Mouse (Mus musculus) cerebellum, adult 8-10 months (tissue): Measurements from ENCODE around the gene Sept1.
A peak's percentile ranks its signal among the peaks of the same experiment; 100 is the strongest.

Source experiments
- DNase-seq: peaks from one replicate; pipeline ENCODE4 v3.0.0; 2022

Gene Sept1

DNA sequence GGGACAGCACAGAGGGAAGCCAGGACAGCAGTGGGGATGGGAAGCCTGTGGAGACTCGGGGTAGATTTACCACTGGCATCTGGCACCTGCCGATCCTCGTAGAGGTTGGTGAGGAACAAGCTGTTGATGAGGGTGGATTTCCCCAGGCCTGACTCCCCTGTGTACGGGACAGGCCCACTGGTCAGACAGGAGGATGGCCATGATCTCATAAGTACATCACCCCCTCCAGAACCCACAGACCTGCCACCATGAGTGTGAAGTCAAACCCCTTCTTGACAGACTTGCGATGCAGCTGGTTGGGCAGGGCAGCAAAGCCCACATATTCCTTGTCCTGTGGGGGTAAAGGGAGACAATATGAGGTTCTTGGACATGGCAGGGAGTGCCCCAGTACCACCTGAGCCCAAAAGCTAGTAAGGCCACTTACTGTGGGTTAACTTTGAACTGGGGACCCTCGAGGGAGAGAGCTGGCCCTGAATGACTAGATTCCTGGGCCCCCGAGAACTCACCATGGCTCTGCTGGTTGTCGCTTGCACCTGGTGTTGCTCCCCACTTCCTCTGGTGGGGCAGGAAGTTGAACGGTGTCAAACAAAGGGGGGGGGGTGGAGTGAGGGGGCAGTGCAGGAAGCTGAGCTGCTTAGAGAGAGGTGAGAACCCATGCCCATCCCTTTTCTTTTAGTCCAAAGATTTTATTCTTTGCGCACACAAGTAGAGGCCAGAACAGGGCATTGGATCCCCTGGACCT, 14.9 kb downstream of the Sept1 start:
- no peak for DNase-seq

DNA sequence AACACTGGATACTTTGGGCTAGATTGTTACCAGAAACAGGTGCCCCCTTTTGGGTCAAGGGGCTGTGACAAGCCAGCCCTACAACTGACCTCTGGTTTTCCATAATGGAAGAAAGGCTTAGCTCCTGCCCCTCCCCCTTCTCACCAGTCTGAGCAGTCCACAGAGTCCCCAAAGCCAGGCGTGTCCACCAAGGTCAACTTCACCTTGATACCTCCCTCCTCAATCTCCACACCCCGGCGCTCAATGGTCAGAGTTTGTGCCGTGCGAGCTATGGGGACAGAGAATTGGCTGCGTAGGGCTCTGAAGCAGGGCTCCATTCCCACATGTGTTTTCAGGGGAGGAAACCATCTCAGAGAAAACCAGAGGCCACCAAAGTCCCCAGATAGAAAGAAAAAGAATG, 15.5 kb downstream of the Sept1 start:
- no peak for DNase-seq

DNA sequence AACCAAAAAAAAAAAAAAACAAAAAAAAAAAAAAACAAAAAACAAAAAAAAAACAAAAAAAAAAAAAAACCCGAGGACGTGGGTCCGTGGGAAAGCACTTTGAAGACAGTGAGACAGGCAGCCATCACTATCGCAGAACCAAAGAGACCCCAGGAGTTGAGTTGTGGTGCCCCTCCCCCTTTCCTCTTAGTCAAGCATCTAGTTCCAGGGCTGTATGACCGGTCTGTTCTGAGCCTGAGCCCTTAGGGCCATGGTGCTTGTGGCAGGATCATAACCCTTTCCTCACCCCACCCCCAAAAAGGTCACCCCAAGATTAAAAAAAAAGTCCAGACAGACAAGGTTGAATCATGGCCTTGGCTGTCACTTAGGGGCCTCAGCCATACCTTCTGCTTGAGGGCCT, 16.6 kb downstream of the Sept1 start:
- no peak for DNase-seq

DNA sequence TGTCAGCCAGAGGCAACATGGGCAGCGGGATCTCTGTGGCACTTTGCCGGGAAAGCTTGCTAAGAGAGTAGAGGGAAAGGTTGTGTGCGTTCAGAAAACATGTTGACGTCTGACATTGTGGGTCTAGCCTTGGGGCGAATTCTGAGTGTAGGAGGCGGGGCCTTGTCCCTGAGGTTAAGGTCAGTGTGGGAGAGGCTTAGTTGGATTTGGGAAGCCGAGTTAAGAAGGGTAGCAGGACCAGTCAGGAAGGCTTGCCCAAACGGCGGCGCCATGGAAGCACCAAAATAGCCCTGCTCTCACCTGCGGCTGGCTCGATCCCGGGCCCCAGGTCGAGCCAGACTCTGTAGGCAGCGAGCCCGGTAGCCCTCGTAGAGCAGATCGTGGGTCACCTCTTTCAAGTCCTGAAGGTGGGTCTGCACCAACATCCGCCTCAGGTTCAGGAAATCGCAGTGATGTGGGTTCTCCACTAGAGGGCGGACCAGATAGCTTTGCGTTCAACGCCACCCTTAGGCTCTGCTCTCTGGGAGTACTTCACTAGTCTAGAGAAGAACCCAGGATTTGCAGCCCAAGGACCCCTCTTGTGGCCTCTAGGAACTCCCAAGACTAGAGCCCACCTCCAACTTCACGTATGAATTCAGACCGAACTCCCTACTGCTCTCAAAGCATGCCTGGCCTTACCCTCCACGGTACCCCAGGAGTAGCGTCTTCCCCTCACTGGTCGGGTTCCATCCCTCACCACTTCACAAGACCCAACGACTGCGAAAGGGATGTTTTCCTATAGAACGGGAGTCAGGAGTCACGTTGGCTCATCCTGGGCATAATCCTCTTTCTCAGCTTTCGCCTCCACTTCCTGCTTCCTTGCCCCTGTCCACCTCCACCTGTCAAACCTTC, 17.7 kb downstream of the Sept1 start:
- peak; percentile 69 for DNase-seq

DNA sequence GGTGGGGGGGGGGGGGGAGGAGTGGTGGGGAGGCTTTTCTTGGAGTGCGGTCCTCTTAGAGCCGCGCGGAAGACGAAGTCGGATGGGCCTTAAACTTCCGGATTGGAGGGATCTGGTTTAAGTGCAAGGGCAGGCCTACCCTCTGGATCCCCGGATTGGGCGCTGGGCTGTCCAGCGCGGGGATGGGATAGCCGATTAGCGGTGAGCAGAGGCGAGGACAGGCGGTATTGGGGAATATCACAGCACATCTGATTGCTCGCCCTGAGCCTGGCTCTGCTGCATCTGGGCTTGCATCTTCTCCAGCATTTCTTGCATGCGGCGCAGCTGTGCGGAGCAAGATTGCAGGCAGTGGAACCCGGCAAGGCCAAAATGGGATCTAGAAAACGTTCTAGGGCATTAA, 18.4 kb downstream of the Sept1 start:
- no peak for DNase-seq

DNA sequence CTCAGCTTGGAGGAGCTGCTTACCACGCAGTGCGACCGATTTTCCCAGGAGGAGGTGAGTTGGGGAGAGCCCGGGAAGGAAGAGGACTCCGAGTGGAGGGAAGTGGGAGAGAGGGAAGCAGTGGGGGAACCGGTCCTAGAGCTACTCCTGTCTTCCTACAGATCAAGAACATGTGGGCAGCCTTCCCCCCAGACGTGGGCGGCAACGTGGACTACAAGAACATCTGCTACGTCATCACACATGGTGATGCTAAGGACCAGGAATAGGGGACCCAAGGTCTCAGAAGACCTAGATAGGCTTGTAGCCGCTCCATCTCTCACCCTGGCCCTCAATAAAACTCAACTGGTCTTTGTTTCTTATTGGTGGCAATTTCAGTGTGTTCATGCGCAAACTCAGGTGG, 19.0 kb downstream of the Sept1 start:
- DNase-seq, result no peak

DNA sequence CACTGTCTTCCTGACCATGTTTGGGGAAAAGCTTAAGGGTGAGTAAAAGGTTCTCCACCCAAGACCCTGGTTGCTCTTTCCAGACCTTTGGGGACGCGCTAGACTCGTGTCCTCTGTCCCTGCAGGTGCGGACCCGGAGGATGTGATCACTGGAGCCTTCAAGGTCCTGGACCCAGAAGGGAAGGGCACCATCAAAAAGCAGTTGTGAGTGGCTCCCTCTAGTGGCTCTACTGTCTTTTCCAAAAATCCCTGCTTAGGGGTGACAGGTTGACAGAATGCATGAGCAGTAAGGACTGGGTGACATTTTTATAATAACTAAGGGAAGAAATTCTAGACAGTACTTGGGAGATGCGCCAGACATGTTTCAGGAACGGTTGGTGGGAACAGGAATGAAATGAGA, 19.4 kb downstream of the Sept1 start:
- DNase-seq, result no peak

DNA sequence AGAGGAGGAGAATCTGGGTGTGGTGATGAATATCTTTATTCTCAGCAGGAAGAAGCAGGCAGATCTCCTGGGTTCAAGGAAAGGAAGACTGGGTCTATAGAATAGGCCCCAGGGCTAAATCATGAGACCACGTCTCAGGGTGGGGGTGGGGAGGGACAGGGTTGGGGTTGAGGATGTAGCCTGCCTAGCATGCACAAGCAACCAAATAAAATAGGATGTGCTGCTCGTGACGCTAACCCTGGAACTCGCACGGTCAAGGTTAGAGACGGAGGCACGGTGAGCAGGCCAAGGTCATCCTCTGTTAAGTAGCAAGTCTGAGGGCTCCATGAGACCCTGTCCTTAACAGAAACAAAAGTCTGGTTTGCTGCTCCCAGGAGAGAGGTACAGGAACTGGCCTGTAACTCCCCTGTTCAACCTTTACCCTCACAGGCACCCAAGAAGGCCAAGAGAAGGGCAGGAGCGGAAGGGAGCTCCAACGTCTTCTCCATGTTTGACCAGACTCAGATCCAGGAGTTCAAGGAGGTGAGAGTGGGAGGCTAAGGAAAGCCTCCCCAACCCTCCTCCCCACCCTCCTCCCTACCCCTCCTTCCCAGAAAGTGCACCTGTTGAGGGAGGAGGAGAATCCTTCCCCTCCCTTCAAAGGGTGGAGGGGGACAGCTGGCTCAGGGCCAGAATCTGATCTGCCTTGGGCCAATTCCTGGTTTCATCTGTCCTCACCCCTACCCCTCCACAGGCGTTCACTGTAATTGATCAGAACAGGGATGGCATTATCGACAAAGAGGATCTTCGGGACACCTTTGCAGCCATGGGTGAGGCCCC, 20.3 kb downstream of the Sept1 start:
- no peak for DNase-seq

DNA sequence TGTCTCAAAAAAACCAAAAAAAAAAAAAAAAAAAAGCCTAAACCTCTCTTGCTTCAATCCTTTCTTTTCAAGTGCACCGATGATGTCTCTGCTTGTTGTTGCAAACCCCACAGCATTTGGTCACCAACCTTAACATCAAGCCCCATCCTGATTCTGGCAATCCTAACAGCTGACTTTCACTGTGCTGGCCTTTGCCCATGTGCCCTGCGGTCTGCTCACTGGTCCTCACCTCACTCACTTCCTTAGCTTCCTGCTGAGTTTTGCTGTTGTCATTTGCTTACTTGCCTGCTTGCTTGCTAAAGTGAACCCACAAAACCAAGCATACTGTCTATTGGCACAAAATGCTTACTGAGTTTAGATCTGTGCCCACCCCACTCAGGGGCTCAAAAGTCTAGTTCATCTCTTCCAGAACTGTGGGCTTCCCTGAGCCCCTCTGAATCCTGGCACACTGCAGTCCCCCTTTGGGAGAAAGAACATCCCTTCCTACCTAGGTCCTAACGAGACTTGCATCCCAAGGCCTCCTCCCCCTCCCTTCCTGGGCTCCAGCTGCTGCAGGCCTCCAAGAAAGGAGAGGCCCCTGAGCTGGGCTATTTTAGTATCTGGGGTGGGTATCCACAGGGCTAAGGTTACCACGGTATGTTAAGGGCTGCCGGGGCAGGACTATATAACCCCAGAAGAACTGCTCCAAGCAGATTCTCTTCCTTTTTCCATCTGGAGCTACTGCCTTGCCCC, 21.8 kb downstream of the Sept1 start:
- no peak for DNase-seq

DNA sequence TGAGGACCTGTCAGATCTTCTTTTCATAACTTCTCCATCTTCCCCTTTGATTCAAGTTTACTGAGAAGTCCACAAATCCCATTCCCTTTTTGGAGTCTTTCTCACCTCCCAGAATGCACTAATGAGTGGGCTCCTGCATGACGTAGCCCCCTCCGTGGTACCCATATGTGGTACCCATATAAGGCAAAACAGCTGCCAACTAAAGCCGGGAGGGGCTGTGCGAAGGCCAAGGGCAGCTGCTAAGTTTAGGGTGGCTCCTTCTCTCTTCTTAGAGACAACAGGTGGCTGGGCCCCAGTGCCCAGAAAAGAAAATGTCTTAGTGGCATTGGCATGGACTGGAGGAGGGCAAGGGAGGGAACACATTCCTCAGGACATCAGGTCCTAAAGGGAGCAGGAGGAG, 22.7 kb downstream of the Sept1 start:
- no peak for DNase-seq

DNA sequence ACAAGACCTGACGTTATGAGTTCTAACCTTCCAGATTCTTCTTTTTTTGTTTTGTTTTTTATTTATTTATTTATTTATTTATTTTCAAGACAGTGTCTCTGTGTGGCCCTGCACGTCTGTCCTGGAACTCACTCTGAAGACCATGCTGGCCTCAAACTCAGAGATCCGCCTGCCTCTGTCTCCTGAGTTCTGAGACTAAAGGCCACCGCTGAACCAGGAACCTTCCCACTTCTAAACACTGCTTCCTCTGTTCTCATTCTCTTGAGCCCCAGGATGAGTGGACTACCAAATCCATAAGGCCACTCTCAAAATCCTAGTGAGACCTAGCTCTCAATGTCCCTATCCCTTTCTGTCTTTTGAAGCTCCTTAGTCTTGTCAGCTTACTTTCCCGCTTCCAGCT, 23.1 kb downstream of the Sept1 start:
- DNase-seq, result no peak

DNA sequence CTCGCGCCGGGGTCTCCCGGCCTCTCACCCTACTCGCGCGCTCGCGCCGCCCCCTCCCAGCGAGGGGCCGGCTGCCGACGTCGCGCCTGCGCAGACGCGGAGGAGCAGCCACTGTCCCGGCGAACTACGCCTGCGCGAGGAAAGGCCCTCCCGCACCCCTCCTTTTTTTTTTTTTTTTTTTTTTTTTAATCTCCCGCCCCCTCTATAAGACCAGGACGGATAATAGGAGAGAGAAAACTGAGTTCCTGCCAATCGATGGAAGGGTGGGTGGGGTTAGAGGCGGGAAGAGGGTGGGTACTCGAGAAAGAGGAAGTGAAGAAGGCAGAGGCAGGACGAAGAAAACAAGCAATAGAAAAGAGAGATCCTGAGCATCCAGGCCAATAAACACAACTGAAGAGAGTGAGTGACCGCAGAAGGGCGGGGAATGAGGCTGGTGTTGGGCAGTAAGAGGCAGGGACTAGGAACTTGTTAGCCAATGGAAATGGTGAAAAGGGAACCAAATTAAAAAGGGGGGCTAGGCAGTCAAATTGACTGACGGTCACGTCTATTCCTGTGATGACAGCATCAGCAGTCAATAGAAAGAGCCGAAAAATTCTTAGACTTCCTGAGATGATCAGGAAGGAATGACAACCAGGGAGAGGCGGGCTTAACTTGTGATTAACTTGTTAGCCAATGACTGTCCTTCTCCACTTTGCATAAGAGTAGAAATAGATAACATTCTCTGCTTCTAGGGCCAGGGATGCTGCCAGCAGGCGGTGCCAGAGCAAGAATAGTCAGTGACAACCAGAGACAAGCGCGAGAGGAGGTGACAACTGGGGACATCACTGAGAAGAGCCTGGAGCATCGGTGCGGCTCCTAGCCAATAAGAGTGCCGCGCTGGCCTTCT, 24.1 kb downstream of the Sept1 start, which contains the start of gene Mylpf:
Gene Mylpf, plus strand, starts transcription at position 338 of the 886 bp plus-strand sequence.
- peak; percentile 88 for DNase-seq

DNA sequence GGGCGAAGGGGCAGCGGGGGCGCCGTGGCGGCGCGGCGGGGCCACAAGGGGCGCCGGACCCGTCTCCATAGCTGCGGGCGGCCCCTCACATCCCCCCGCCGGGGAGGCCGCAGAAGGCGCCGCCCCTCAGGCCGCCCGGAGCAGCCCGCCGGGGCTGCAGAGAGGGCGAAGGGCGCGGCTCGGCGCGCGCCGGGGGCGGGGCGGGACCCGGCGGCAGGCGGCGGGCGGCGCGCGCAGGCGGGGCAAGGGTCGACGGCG, 24.7 kb downstream of the Sept1 start, which contains the start of gene Tbc1d10b:
Gene Tbc1d10b, minus strand, starts transcription at position 174 of the 258 bp plus-strand sequence.
- DNase-seq, result no peak

DNA sequence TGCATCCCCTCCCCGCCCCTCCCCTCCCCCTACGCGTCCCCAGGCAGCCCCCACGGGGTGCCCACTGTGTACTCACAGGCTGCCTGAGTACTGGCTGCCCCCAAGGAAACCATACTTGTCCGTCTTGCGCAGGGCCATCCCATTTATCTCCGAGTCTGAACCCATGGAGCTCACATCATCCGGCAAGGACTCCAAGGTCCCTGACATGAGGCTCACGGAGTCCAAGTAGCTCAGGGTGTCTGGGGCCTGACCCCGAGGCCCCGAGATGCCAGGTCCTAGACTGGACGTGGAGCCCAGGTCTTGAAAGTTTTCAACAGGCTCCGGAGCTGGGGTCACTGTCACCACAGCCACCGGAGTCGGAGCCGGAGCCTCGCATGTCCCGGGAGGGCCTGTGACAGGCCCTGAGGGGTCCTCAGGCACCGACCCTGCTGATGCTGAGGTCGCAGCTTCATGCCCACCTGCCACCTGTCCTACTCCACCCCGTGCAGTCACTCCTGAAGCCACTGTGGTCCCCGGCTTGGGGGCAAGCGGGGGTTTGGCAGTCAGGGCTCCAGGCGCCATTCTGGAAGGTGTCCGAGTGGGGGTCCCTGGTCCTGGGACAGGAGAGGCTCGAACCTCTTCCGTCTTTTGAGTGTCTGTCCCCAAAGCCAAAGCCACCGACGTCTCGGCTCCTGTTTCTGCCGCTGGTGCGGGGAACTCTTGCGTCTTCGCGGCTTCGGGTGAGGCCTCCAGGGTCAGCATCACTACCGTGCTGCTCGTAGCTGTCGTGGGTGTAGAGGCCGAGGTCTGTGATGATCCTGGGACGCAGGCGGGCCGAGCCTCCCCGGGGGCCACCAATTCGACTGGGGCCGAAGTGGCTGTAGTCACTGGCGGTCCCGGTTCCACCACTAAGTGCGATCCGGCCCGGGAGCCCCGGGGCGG, 25.3 kb downstream of the Sept1 start:
- DNase-seq, result peak; percentile 59

DNA sequence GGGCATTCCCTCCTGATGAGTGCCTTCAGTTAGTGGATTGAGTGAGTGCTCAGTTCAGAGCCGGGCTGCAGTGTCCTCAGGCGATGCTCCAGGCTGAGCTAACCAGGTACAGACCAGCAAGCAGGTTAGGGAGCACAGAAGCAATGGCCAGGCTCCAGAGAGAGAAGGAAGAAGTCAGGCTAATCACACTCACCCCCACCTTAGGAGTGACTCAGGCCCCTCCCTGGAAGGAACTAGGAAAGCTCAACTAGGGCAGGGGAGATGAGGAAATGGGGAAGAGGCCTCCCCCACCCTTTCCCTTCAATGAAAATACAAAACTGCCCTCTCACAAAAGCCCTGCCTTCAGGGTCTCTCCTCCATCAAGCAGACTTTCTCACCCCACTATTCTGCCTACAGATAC, 26.3 kb downstream of the Sept1 start:
- DNase-seq, result no peak

DNA sequence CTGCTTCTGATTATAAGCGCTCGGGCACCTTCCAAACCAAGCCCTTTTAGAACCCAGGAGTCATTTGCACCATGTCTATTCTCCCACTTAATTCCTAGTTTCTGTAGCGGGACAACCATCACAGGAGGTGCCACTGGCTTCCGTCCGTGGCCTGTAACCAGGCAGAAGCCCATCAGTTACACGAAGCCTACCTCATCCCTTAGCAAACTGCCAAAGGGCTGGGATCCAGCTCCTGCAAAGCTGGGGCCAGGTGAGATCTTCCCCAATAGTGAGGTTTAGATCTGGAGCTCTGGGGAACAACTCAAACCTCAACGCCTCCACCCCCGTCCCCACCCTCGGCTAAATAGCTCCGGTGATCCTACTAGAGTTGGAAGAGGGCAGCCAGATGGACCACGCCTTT, 36.4 kb downstream of the Sept1 start:
- DNase-seq, result no peak

DNA sequence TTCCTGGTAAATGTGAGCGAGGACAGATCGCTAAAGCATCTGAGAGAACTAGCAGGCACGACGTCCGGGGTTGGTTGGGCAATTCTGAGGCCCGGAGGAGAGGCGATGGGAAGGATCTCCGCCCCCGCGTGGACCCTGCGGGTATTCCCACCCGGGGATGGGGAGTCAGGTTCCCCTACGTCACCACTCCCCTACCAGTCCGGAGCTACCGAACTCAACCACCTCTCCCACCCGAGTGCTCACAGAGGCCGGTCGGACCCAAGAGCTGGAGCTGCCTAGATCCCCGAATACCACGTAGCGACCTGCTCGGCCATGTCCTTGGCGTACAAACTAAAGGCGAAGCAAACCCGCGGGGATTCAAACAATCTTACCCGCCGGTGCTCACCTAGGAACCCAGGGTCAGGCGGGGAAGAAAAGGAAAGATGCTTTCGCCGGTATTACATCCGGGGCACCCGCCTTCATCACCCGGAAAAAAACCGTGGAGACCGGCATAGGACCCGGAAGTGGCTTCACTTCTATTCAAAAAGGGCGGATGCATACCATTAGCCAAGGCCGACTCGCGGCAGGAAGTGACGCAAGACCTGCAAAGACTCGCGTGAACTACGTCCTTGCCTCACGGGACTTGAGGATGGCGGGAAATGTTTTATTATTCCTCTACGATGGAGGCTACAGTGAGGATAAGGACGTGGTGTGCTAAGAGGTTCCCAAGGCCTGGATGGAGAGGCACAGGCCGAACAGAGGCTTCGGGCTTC, 37.2 kb downstream of the Sept1 start, which contains the start of gene Cd2bp2:
Gene Cd2bp2, minus strand, starts transcription at position 507 of the 752 bp plus-strand sequence.
- peak; percentile 94 for DNase-seq

DNA sequence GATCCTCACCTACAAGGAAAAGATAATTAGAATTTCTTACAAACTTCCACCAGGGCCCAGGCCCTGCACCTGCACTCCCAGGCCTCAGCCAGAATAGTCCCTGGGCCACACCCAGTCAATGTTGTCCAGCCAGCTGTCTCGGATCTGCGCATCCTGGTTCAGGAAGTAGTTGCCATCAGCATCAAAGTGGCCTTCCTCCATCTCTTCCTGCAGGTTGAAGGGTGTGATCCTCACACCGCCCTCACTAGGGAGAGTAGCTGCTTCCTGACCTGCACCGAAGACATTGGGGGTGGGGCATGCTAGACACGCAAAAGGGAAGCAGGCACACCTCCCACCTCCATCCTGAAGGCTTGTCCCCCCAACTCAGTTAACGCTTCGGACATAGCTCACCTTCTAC, 38.3 kb downstream of the Sept1 start:
- no peak for DNase-seq

DNA sequence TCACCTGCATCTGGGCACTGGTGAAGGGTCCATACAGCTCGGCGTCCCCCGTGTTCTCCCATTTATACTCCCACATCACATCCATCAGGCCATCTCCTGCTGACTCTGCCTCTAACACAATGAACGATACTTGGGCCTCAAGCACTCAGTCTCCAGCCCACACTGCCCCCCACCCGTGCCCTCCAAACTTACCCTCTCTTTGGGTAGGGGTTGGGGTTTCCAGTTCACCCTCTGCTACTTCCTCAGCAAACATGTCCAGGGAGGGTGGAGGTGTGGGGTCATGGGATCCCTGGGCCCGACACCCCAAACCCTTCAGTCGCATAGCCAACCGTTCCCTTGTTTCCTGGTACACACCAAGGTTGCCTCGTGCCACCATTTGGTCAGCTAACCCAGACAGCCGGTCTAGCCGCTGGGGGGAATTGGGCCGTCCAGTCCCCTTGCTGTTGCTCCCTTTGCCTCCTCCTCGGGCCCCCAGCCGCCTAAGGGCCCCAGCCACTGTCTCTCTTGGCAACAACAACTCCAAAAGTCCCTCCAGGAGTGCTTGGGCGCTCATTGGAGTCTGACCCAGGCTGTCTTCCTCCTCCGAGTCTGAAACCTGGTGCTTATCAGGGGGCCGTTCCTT, 38.8 kb downstream of the Sept1 start:
- DNase-seq, result no peak
